Mouse (Mus musculus) kidney, adult 2 months (tissue): ENCODE results near the gene Cacna1c.

ENCODE experiments used
- CTCF ChIP-seq: fragments of 200-500 bp; conservative IDR thresholded peaks from 2 replicates; pipeline ENCODE4 v1.5.1; 2011; ENCODE audit warnings: low read depth, mild to moderate bottlenecking, control low read depth, low read length, moderate library complexity, mixed read lengths; ENCODE audit not compliant: insufficient read depth, insufficient read length
- POLR2A ChIP-seq: fragments of 200-500 bp; IDR thresholded peaks from one replicate; pipeline ENCODE4 v1.6.1; 2011; ENCODE audit warnings: low read depth, low read length, control low read depth

DNA sequence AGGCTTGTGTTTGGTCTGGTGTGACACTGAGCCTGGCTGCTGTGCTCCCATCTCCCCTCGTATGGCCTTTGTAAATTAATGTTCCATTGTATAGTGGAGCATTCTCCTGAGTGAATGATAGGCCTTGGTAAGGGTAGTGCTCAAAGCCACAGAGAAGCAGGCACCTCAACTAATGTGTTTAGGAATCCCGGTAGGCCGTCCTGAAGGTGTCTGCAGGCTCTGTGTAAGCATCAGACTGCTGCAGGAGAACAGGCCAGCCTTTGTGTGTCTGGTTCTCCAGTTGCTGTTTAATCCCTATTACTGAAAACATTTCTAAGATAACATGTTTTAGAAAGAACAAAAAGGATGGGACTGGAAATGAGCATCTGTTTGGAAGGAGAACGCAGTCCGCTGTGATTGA lies 22.4 kb upstream of the Cacna1c start:
- no peak for TF ChIP-seq POLR2A
- TF ChIP-seq CTCF, result no peak
